Mouse (Mus musculus) stomach, embryonic 14.5 days (tissue): Measurements from ENCODE around the gene Gsg1l2. TPM values are rescaled to one million over a fixed set of nuclear protein-coding genes. Genes with fewer than 3 reads are reported as not detected.

ENCODE experiments used
- ATAC-seq: fragments of 200-750 bp; cut with Nextera tagmentation; 2 replicates; pipeline ENCODE4 v1.8.0; 2017; ENCODE audit warnings: low read depth, moderate TSS enrichment; ENCODE audit not compliant: insufficient number of reproducible peaks, insufficient read depth, low FRiP score
- H3K27ac ChIP-seq: fragments of 300-500 bp; sonication (generic); 2 replicates; pipeline ENCODE4 v1.5.1; 2014; ENCODE audit warnings: mild to moderate bottlenecking, low read length, moderate library complexity, mixed read lengths
- H3K27me3 ChIP-seq: fragments of 300-500 bp; sonication (generic); 2 replicates; pipeline ENCODE4 v1.6.1; 2014; ENCODE audit warnings: low read length, control low read depth, mixed read lengths; ENCODE audit not compliant: control insufficient read depth, insufficient read depth
- H3K36me3 ChIP-seq: fragments of 300-500 bp; sonication (generic); 2 replicates; pipeline ENCODE4 v1.6.1; 2014; ENCODE audit warnings: mild to moderate bottlenecking, control low read depth, low read length, moderate library complexity, mixed read lengths; ENCODE audit not compliant: control insufficient read depth, insufficient read depth
- H3K4me1 ChIP-seq: fragments of 300-500 bp; sonication (generic); 2 replicates; pipeline ENCODE4 v1.6.1; 2014; ENCODE audit warnings: low read length, control low read depth, mixed read lengths; ENCODE audit not compliant: control insufficient read depth, insufficient read depth
- H3K4me2 ChIP-seq: fragments of 300-500 bp; sonication (generic); replicated peaks from 2 replicates; pipeline ENCODE4 v1.6.1; 2014; ENCODE audit warnings: low read depth, low read length, control low read depth
- H3K4me3 ChIP-seq: fragments of 300-500 bp; sonication (generic); 2 replicates; pipeline ENCODE4 v1.5.1; 2014; ENCODE audit warnings: low read depth, low read length, control low read depth
- H3K9ac ChIP-seq: fragments of 300-500 bp; sonication (generic); replicated peaks from 2 replicates; pipeline ENCODE4 v1.6.1; 2014; ENCODE audit warnings: low read depth, mild to moderate bottlenecking, control low read depth, low read length, moderate library complexity, mixed read lengths
- H3K9me3 ChIP-seq: fragments of 300-500 bp; sonication (generic); 2 replicates; pipeline ENCODE4 v1.6.1; 2016; ENCODE audit warnings: low read depth, low read length, control low read depth; ENCODE audit not compliant: control insufficient read depth
- WGBS: fragments of 180-500 bp; shearing (Covaris S2); extraction: QIAGEN DNeasy Blood & Tissue Kit; methylation state at CpG from one replicate; pipeline ENCODE4 v1.1.7; 2014; 5-methylcytosine and 5-hydroxymethylcytosine counted together
- polyA plus RNA-seq: library from polyadenylated mRNA; unstranded; fragments of >200 nt; fragmentation: Nextera tagmentation; extraction: Ambion mirVana; gene quantifications from 2 replicates; pipeline ENCODE4 v1.2.1, GENCODE M21; 2014

The Gsg1l2 gene
- polyA plus RNA-seq, 1 experiment from 2014 or later, result not detected

DNA sequence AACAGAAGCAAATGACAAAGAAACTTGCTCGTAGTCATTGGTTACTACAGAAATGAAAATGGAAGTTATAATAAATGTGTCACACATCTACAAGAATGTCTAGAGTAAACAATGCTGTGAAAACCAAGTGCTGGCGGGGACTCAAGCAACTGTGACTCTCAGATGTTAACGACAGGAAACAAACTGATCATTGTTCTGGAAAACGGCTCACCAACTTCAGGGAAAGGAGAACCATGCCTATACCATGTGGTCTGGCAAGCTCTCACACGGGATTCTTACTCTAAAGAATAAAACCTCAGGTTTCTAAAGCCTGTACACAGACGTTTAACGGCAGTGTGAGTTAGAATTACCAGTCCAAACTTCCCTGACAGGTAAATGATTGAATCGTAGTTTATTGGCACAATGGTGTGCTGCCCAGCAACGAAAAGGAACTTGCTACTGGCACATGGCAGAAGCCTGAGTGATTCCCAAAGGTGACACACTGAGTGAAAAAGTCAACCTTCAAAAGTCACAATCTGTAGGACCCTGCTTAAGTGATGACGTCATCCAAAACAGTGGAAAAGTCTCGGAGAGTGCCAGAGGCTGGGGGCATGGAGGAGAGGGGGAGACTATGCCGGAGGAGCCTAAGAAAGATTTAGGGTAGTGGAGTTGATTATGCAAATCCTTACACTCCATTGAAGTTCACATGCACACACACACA lies 54.1 kb downstream of the Gsg1l2 start:
- Histone ChIP-seq H3K27ac (no peak overlapping the region), H3K4me2 (no peak overlapping the region; the same call in 1 of the 2 replicates)
- ATAC-seq, result no peak

DNA sequence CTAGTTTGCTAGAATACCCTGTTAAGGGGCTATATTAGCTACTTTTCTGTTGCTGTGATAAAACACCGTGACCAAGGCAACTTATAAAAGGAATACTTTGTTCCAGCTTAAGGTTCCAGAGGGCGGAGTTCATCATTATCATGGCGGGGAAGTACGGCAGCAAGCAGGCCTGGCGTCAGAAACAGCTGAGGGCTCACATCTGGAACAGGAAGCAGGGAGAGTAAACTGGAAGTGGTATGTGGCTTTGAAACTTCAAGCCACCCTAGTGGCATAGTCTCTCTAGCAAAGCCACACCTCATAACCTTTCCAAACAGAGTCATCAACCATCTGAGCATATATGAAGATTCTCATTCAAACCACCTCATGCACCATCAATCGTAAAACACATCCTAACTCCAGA lies 55.1 kb downstream of the Gsg1l2 start:
- 72% methylated on average over 6 of the region's 6 CpGs for WGBS
- Histone ChIP-seq H3K4me1 (no peaks in the 10 kb centered on the region), H3K36me3 (no peaks in the 10 kb centered on the region), H3K27me3 (no peaks in the 10 kb centered on the region), H3K4me3 (no peak overlapping the region), H3K9me3 (no peaks in the 10 kb centered on the region), H3K4me2 (no peak overlapping the region), H3K9ac (no peak overlapping the region), H3K27ac (no peak overlapping the region)
- ATAC-seq, result no peak

More for the DNA sequence above, 54.1 kb downstream of the Gsg1l2 start:
- Histone ChIP-seq H3K9me3 (no peaks in the 10 kb centered on the region), H3K4me1 (no peaks in the 10 kb centered on the region), H3K36me3 (no peaks in the 10 kb centered on the region), H3K9ac (no peak overlapping the region), H3K27me3 (no peaks in the 10 kb centered on the region), H3K4me3 (no peak overlapping the region)
- 24% methylated on average over 12 of the region's 12 CpGs for WGBS

DNA sequence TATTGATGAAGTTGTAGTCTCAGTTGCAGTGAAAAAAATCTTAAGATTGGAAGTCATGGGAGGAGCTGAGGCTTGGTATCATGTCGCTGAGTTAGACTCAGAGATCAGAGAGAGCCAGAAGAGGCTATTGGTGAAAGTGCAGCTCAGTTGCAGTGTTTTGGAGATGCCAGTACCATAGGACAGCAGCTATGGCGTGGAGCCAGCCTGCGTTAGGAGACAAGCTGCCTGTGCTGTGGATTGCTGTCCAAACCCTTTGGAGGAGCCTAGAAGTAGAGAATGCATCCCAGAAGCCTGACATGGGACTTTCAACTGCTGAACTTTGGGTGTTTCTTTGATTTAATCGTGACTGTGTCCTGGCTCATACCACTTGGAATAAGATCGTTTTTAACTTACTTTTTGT lies 57.4 kb downstream of the Gsg1l2 start:
- Histone ChIP-seq H3K4me1 (no peaks in the 10 kb centered on the region), H3K4me3 (no peak overlapping the region), H3K36me3 (no peaks in the 10 kb centered on the region), H3K4me2 (no peak overlapping the region), H3K9ac (no peak overlapping the region), H3K27ac (no peak overlapping the region), H3K27me3 (no peaks in the 10 kb centered on the region), H3K9me3 (no peaks in the 10 kb centered on the region)
- ATAC-seq, result no peak
- WGBS, result 64% methylated on average over 5 of the region's 5 CpGs

DNA sequence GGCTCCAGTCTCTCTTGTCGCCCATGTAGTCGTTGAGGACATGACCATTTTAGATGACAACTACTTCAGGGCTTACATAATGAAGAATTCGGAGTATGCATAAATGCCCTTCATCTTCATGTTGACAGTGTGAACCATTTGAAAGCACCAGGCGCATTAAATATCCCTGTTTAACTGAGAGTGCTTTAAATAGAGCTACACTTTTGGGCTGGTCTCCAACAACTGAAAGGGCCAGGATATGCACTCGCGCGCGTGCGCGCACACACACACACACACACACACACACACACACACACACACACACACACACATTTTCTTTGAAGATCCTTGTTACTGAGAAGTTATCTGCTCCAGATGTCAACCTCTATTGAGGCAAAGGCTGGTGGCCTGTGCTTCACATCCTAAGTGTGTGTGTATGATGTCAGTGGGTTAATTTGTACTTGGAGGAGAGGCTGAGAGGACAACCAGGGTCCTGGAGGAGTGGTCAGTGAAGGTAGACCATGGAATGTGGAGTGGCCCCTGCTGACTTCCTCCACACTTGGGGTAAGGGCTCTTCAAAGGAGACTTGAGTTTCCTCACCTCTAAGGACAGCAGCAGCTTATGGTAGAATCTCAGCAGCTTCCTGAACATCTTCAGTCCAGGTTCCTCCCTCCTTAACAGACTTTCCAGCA lies 61.1 kb downstream of the Gsg1l2 start:
- no peak overlapping the region for H3K9ac ChIP-seq
- no peaks in the 10 kb centered on the region for H3K4me1 ChIP-seq
- WGBS, result 83% methylated on average over 10 of the region's 10 CpGs
- H3K27me3 ChIP-seq, result no peaks in the 10 kb centered on the region
- no peak for ATAC-seq
- H3K9me3 ChIP-seq, result no peaks in the 10 kb centered on the region
- H3K36me3 ChIP-seq, result no peaks in the 10 kb centered on the region
- H3K4me3 ChIP-seq, result no peak overlapping the region
- no peak overlapping the region for H3K27ac ChIP-seq
- no peak overlapping the region for H3K4me2 ChIP-seq

Other genes with a start within 250 kb of the Gsg1l2 start
- gene Rcvrn, start 79.3 kb upstream of the Gsg1l2 start, polyA plus RNA-seq, result not detected in 2 replicates
- gene Glp2r, start 3.5 kb upstream of the Gsg1l2 start, polyA plus RNA-seq, result 0.13 and 0.34 TPM in 2 replicates
- gene Dhrs7c, start 23.6 kb downstream of the Gsg1l2 start, polyA plus RNA-seq, result not detected in 2 replicates
- 3.5 and 3.9 TPM in 2 replicates for gene Usp43, start 147.5 kb downstream of the Gsg1l2 start, polyA plus RNA-seq
- 0.48 and 1.3 TPM in 2 replicates for gene Cfap52, start 191.0 kb downstream of the Gsg1l2 start, polyA plus RNA-seq
- 60.4 and 68.5 TPM in 2 replicates for gene Stx8, start 191.6 kb downstream of the Gsg1l2 start, polyA plus RNA-seq